Mouse (Mus musculus): ENCODE measurements around the gene 1700042G07Rik.

DNA sequence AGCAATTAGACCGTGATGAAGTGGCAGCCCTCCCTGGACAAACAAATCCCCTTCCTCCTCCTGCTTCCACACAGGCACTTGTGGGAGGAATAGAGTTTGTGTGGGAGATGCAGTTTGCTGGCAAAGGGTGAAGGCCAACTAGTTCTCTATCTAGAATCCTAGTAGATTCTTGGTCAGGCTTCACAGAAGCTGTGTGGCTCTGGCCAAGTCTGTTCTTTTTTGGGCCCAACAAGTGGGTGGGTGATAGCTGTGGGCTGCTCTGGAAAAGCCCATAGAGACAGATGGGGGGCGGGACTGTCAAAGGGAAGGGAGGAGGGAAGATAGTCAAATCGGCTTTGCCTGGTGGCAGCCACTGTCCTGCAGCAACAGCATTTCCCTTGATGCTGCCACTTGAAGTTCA, 12.4 kb upstream of the 1700042G07Rik start:
- TF ChIP-seq CTCF (IDR thresholded peaks at IDR 0.05; ENCODE audit: borderline replicate concordance, control insufficient read depth, extremely low read depth, insufficient read depth, low read length, poor library complexity) (no peak), POLR2A (IDR thresholded peaks at IDR 0.05; ENCODE audit: control insufficient read depth, extremely low read depth, insufficient read depth, low read length, poor library complexity) (no peak)

All from thymus, adult 2 months (tissue).